Mouse (Mus musculus): ENCODE results near the gene Igfbp2.

Igfbp2 gene

GRCm38 (mm10) chr1:72815616-72816015 lies 8.7 kb upstream of the Igfbp2 start:
- no peak for DNase-seq

- DNase-seq = no peak
These were observed 4.3 kb upstream of the Igfbp2 start for GRCm38 (mm10) chr1:72819995-72820394.

GRCm38 (mm10) chr1:72822893-72823292 lies 1.4 kb upstream of the Igfbp2 start:
- no peak for DNase-seq

- no peak for DNase-seq
These were observed 401 bp downstream of the Igfbp2 start for GRCm38 (mm10) chr1:72824707-72825101.

- DNase-seq = peak in 1 of 2 experiments; percentile 13
These were observed 983 bp downstream of the Igfbp2 start for GRCm38 (mm10) chr1:72825286-72825685.

- no peak for DNase-seq
These were observed 1.6 kb downstream of the Igfbp2 start for GRCm38 (mm10) chr1:72825921-72826320.

- no peak for DNase-seq
These were observed 2.1 kb downstream of the Igfbp2 start for GRCm38 (mm10) chr1:72826446-72826845.

- DNase-seq = no peak
These were observed 2.6 kb downstream of the Igfbp2 start for GRCm38 (mm10) chr1:72826931-72827330.

- no peak for DNase-seq
These were observed 3.4 kb downstream of the Igfbp2 start for GRCm38 (mm10) chr1:72827411-72828315.

GRCm38 (mm10) chr1:72828843-72829242 lies 4.5 kb downstream of the Igfbp2 start:
- DNase-seq = no peak

GRCm38 (mm10) chr1:72830485-72830884 lies 6.2 kb downstream of the Igfbp2 start:
- DNase-seq = no peak

- no peak for DNase-seq
These were observed 8.4 kb downstream of the Igfbp2 start for GRCm38 (mm10) chr1:72832715-72833153.

GRCm38 (mm10) chr1:72833563-72833962 lies 9.3 kb downstream of the Igfbp2 start:
- DNase-seq = peak in 1 of 2 experiments; percentile 6

GRCm38 (mm10) chr1:72839356-72839755 lies 15.1 kb downstream of the Igfbp2 start:
- DNase-seq = no peak

- DNase-seq = no peak
These were observed 15.5 kb downstream of the Igfbp2 start for GRCm38 (mm10) chr1:72839791-72840190.

GRCm38 (mm10) chr1:72842666-72843459 lies 18.6 kb downstream of the Igfbp2 start:
- no peak for DNase-seq

- DNase-seq = no peak
These were observed 20.4 kb downstream of the Igfbp2 start for GRCm38 (mm10) chr1:72844675-72845074.

GRCm38 (mm10) chr1:72847849-72848380 lies 23.6 kb downstream of the Igfbp2 start:
- DNase-seq = no peak

GRCm38 (mm10) chr1:72849037-72849436 lies 24.7 kb downstream of the Igfbp2 start:
- no peak for DNase-seq

GRCm38 (mm10) chr1:72853759-72854158 lies 29.5 kb downstream of the Igfbp2 start:
- no peak for DNase-seq

- DNase-seq = peak; percentile 38 to 62
These were observed 30.3 kb downstream of the Igfbp2 start for GRCm38 (mm10) chr1:72854337-72855237.

- DNase-seq = peak in 1 of 2 experiments; percentile 12
These were observed 31.4 kb downstream of the Igfbp2 start for GRCm38 (mm10) chr1:72855729-72856128.

All from lung, postnatal 4 days (tissue).